Mouse (Mus musculus) midbrain, embryonic 13.5 days (tissue): ENCODE measurements around the gene Olfr872. TPM values are rescaled to one million over a fixed set of nuclear protein-coding genes. Genes with fewer than 3 reads are reported as not detected.
"Not testable (repeated sequence)": the region's sequence is repeated elsewhere in the genome, so short reads cannot be mapped to it uniquely, and the experiment has no call there.

Source experiments
- ATAC-seq: fragments of 200-750 bp; cut with Nextera tagmentation; 2 replicates; pipeline ENCODE4 v1.8.0; 2017; ENCODE audit warnings: mild to moderate bottlenecking, moderate TSS enrichment, moderate library complexity
- H3K27ac ChIP-seq: fragments of 300-500 bp; sonication (generic); 2 replicates; pipeline ENCODE4 v1.5.1; 2015; ENCODE audit warnings: inconsistent platforms, mild to moderate bottlenecking, moderate library complexity
- H3K27me3 ChIP-seq: fragments of 300-500 bp; sonication (generic); 2 replicates; pipeline ENCODE4 v1.6.1; 2015; ENCODE audit warnings: mild to moderate bottlenecking, inconsistent platforms
- H3K36me3 ChIP-seq: fragments of 300-500 bp; sonication (generic); 2 replicates; pipeline ENCODE4 v1.6.1; 2015; ENCODE audit warnings: mild to moderate bottlenecking, inconsistent platforms
- H3K4me1 ChIP-seq: fragments of 300-500 bp; sonication (generic); replicated peaks from 2 replicates; pipeline ENCODE4 v1.6.1; 2015; ENCODE audit warnings: inconsistent platforms
- H3K4me2 ChIP-seq: fragments of 300-500 bp; sonication (generic); replicated peaks from 2 replicates; pipeline ENCODE4 v1.6.1; 2015; ENCODE audit warnings: moderate library complexity, mild to moderate bottlenecking, inconsistent platforms
- H3K4me3 ChIP-seq: fragments of 300-500 bp; sonication (generic); replicated peaks from 2 replicates; pipeline ENCODE4 v1.5.1; 2015; ENCODE audit warnings: mild to moderate bottlenecking, inconsistent platforms
- H3K9ac ChIP-seq: fragments of 300-500 bp; sonication (generic); replicated peaks from 2 replicates; pipeline ENCODE4 v1.6.1; 2015; ENCODE audit warnings: mild to moderate bottlenecking, inconsistent platforms
- H3K9me3 ChIP-seq: fragments of 300-500 bp; sonication (generic); 2 replicates; pipeline ENCODE4 v1.6.1; 2016; ENCODE audit warnings: mild to moderate bottlenecking, inconsistent platforms
- WGBS: fragments of 180-500 bp; shearing (Covaris S2); methylation state at CpG from one replicate; pipeline ENCODE4 v1.1.7; 2015; 5-methylcytosine and 5-hydroxymethylcytosine counted together
- polyA plus RNA-seq: library from polyadenylated mRNA; unstranded; fragments of >200 nt; fragmentation: Nextera tagmentation; extraction: Ambion mirVana; gene quantifications from 2 replicates; pipeline ENCODE4 v1.2.1, GENCODE M21; 2015

The Olfr872 gene
- not detected in 2 replicates for polyA plus RNA-seq

GRCm38 (mm10) chr9:20236819-20237218, at the start of gene Olfr872:
Gene Olfr872 (plus strand): TSS chr9:20237119.
- no peak for ATAC-seq
- Histone ChIP-seq H3K4me1 (no peaks in the 10 kb centered on the region), H3K27ac (no peak within 1 kb of the TSS), H3K4me2 (no peak within 1 kb of the TSS), H3K9ac (no peak within 1 kb of the TSS), H3K27me3 (no peaks in the 10 kb centered on the region), H3K9me3 (peaks cover 4% of the 10 kb centered on the region), H3K4me3 (no peak within 1 kb of the TSS), H3K36me3 (no peaks in the 10 kb centered on the region)

- no peaks in the 10 kb centered on the region for H3K4me1 ChIP-seq
- H3K27me3 ChIP-seq, result no peaks in the 10 kb centered on the region
- H3K4me3 ChIP-seq, result no peak overlapping the region
- no peaks in the 10 kb centered on the region for H3K36me3 ChIP-seq
- no peak overlapping the region for H3K4me2 ChIP-seq
- H3K9ac ChIP-seq, result no peak overlapping the region
- no peak for ATAC-seq
- H3K9me3 ChIP-seq, result 0 out of 2 replicates have a peak, but pooled peaks cover 6% of the 10 kb centered on the region
- 80% methylated on average over 1 of the region's 1 CpGs for WGBS
- H3K27ac ChIP-seq, result no peak overlapping the region
Observed at GRCm38 (mm10) chr9:20202131-20202530, 34.8 kb upstream of the Olfr872 start.

GRCm38 (mm10) chr9:20203413-20203984, 33.4 kb upstream of the Olfr872 start:
- not testable (repeated sequence) for H3K27ac ChIP-seq, H3K4me2 ChIP-seq, H3K9me3 ChIP-seq, H3K36me3 ChIP-seq, H3K9ac ChIP-seq, H3K4me3 ChIP-seq, H3K27me3 ChIP-seq, H3K4me1 ChIP-seq, ATAC-seq
- WGBS, result 93% methylated on average over 7 of the region's 7 CpGs

GRCm38 (mm10) chr9:20210812-20211211, 26.1 kb upstream of the Olfr872 start:
- Histone ChIP-seq H3K9me3 (0 out of 2 replicates have a peak, but pooled peaks cover 2% of the 10 kb centered on the region), H3K9ac (no peak overlapping the region), H3K4me2 (no peak overlapping the region), H3K27ac (no peak overlapping the region), H3K27me3 (no peaks in the 10 kb centered on the region), H3K36me3 (no peaks in the 10 kb centered on the region), H3K4me1 (no peaks in the 10 kb centered on the region), H3K4me3 (no peak overlapping the region)
- no peak for ATAC-seq
- WGBS, result 42% methylated on average over 1 of the region's 1 CpGs

- WGBS, result 74% methylated on average over 2 of the region's 2 CpGs
- H3K9ac ChIP-seq, result no peak overlapping the region
- no peak overlapping the region for H3K4me2 ChIP-seq
- no peaks in the 10 kb centered on the region for H3K36me3 ChIP-seq
- no peaks in the 10 kb centered on the region for H3K4me1 ChIP-seq
- H3K27ac ChIP-seq, result no peak overlapping the region
- 0 out of 2 replicates have a peak, but pooled peaks cover 2% of the 10 kb centered on the region for H3K9me3 ChIP-seq
- no peak overlapping the region for H3K4me3 ChIP-seq
- no peak for ATAC-seq
- no peaks in the 10 kb centered on the region for H3K27me3 ChIP-seq
Observed at GRCm38 (mm10) chr9:20211477-20211876, 25.4 kb upstream of the Olfr872 start.

GRCm38 (mm10) chr9:20211907-20212306, 25.0 kb upstream of the Olfr872 start, which contains the start of gene Olfr871:
Gene Olfr871 (plus strand): TSS chr9:20212207.
- ATAC-seq, result no peak
- Histone ChIP-seq H3K36me3 (no peaks in the 10 kb centered on the region), H3K9ac (no peak within 1 kb of the TSS), H3K4me1 (no peaks in the 10 kb centered on the region), H3K9me3 (peaks cover 4% of the 10 kb centered on the region), H3K4me3 (no peak within 1 kb of the TSS), H3K27me3 (no peaks in the 10 kb centered on the region), H3K4me2 (no peak within 1 kb of the TSS), H3K27ac (no peak within 1 kb of the TSS)

- no peak for ATAC-seq
- Histone ChIP-seq H3K36me3 (no peaks in the 10 kb centered on the region), H3K4me3 (no peak overlapping the region), H3K9ac (no peak overlapping the region), H3K4me2 (no peak overlapping the region), H3K9me3 (peaks cover 3% of the 10 kb centered on the region; the same call in 1 of the 2 replicates), H3K27me3 (no peaks in the 10 kb centered on the region), H3K4me1 (no peaks in the 10 kb centered on the region), H3K27ac (no peak overlapping the region)
- 72% methylated on average over 2 of the region's 2 CpGs for WGBS
Observed at GRCm38 (mm10) chr9:20237378-20237777, 459 bp downstream of the Olfr872 start.

- Histone ChIP-seq H3K4me1 (no peaks in the 10 kb centered on the region), H3K9me3 (no peaks in the 10 kb centered on the region; the same call in 1 of the 2 replicates), H3K4me2 (no peak within 1 kb of the TSS), H3K36me3 (no peaks in the 10 kb centered on the region), H3K9ac (no peak within 1 kb of the TSS), H3K27ac (no peak within 1 kb of the TSS), H3K4me3 (no peak within 1 kb of the TSS), H3K27me3 (no peaks in the 10 kb centered on the region)
- WGBS, result 82% methylated on average over 1 of the region's 1 CpGs
- no peak for ATAC-seq
Observed at GRCm38 (mm10) chr9:20282051-20282450, 45.1 kb downstream of the Olfr872 start, which contains the start of gene Olfr39. Gene Olfr39 (plus strand): TSS chr9:20282351.

- H3K36me3 ChIP-seq, H3K4me3 ChIP-seq, H3K27me3 ChIP-seq, H3K4me1 ChIP-seq, H3K9ac ChIP-seq, ATAC-seq, H3K27ac ChIP-seq, H3K4me2 ChIP-seq, H3K9me3 ChIP-seq: not testable (repeated sequence)
- WGBS, result 86% methylated on average over 5 of the region's 5 CpGs
Observed at GRCm38 (mm10) chr9:20295562-20295961, 58.6 kb downstream of the Olfr872 start.

- Histone ChIP-seq H3K36me3 (no peaks in the 10 kb centered on the region), H3K4me1 (no peaks in the 10 kb centered on the region), H3K9me3 (peaks cover 4% of the 10 kb centered on the region), H3K4me2 (no peak within 1 kb of the TSS), H3K27me3 (no peaks in the 10 kb centered on the region), H3K4me3 (no peak within 1 kb of the TSS), H3K9ac (no peak within 1 kb of the TSS), H3K27ac (no peak within 1 kb of the TSS)
- ATAC-seq, result no peak
- 83% methylated on average over 1 of the region's 1 CpGs for WGBS
Observed at GRCm38 (mm10) chr9:20298232-20298631, 61.3 kb downstream of the Olfr872 start, which contains the start of gene Olfr873. Gene Olfr873 (plus strand): TSS chr9:20298532.

Other genes with a start within 250 kb of the Olfr872 start
- gene Olfr866, start 209.1 kb upstream of the Olfr872 start, polyA plus RNA-seq, result not detected in 2 replicates
- not detected in 2 replicates for gene Olfr867, start 179.6 kb upstream of the Olfr872 start, polyA plus RNA-seq
- not detected in 2 replicates for gene Olfr868, start 138.5 kb upstream of the Olfr872 start, polyA plus RNA-seq
- not detected in 2 replicates for gene Olfr869, start 108.1 kb upstream of the Olfr872 start, polyA plus RNA-seq
- gene Olfr870, start 63.1 kb upstream of the Olfr872 start, polyA plus RNA-seq, result not detected in 2 replicates
- not detected in 2 replicates for gene Olfr871, start 24.9 kb upstream of the Olfr872 start, polyA plus RNA-seq
- not detected in 2 replicates for gene Olfr39, start 45.2 kb downstream of the Olfr872 start, polyA plus RNA-seq
- not detected in 2 replicates for gene Olfr873, start 61.4 kb downstream of the Olfr872 start, polyA plus RNA-seq
- 0.13 TPM in 1 of 2 replicates, not detected in the other for gene Olfr18, start 99.0 kb downstream of the Olfr872 start, polyA plus RNA-seq
- 41.5 and 45.4 TPM in 2 replicates for gene Zfp560, start 148.1 kb downstream of the Olfr872 start, polyA plus RNA-seq
- 17.5 and 20.1 TPM in 2 replicates for gene Zfp26, start 223.0 kb downstream of the Olfr872 start, polyA plus RNA-seq